Mouse (Mus musculus): ENCODE data around the gene Sde2. TPM values are rescaled to one million over a fixed set of nuclear protein-coding genes. Genes with fewer than 3 reads are reported as not detected.

Sde2 gene
- polyA plus RNA-seq (2016; fragmentation: Nextera tagmentation; extraction: Ambion mirVana), result 39.0 and 39.1 TPM in 2 replicates

DNA sequence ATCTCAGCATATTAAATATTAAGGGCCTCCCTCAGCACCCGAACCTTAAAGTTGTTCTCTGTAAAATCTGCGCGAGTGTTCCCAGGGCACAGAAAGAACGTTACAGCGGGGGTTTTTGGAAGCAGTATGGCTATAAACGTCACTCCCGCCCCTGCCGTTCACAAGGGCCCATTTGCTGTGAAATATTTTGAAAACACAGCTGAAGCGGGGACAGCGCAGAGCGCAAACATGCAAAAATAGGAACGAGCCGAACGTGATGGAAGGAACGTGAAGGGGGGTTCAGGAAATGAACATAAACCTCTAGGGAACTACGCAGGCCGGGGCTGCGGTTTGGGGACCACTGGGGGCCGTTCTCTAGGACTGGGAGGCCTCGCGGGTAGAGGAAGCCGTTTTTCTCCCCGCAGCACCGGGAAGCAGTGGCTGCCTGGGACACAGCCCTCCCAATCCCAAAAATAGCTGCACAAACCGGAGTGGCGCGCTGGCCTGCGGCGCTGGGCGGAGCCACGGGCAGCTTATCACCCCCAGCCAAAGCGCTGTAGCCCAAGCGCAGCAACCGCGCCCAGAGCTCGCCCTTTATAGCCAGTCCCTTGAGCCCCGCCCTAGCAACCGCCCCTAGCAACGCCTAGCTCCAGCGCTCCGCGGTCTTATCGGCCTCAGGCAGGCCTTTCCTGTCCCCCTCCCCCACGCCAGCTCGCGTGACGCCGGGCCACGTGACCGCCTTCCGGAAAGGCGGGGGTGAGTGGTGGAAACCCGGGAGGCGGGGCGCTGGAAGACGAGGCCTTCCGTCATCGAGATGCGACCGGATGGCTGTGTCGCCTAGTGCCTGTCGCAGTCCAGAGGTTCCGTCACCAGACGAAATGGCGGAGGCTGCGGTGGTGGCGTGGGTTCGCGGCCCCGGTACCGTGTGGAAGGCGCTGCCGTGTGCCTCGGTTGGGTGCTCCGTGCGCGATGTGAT, at the start of gene Sde2:
Sde2 (plus strand) TSS at position 812 of the 955 bp plus-strand sequence.
- H3K27me3 ChIP-seq, result no peaks in the 10 kb centered on the region
- H3K36me3 ChIP-seq (replicated peaks), result 0 out of 2 replicates have a peak, but pooled peaks cover 4% of the 10 kb centered on the region
- peak within 1 kb of the TSS; percentile 58 for H3K4me3 ChIP-seq (replicated peaks)
- peak within 1 kb of the TSS; percentile 98 for H3K27ac ChIP-seq
- under 1% methylated on average over 77 of the region's 77 CpGs for WGBS
- peak; percentile 99 for ATAC-seq (ENCODE audit: low FRiP score)
- H3K4me2 ChIP-seq, result peak within 1 kb of the TSS; percentile 78
- peak within 1 kb of the TSS; percentile 72 for H3K9ac ChIP-seq
- no peaks in the 10 kb centered on the region for H3K9me3 ChIP-seq
- H3K4me1 ChIP-seq, result peaks cover 45% of the 10 kb centered on the region

DNA sequence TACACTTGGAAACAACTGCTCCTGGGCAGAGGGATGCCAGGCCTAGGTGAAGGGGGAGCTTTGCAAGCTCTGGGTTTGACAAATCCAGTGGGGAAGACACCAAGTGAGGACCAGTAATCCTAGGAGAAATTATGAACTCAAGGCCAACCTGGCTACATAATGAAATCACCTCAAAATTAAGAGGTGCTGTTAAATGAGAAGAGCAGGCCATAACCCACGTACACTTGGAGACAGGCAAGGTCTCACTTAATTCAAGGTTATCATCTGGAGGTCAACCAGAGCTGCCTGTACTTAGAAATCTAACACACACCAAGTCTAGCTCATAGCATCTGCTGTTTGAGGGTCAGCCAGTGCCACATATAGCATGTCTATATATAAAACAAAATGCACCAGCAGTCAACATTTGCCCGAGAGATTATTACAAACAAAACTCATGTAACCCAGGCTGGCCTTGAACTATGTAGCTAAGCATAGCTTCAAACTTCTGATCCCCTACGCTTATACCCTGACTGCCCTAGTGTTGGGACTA, 49.4 kb upstream of the Sde2 start:
- Histone ChIP-seq H3K4me3 (replicated peaks) (no peak overlapping the region), H3K27me3 (0 out of 2 replicates have a peak, but pooled peaks cover 4% of the 10 kb centered on the region), H3K27ac (no peak overlapping the region), H3K9ac (no peak overlapping the region), H3K36me3 (replicated peaks) (peaks cover 62% of the 10 kb centered on the region), H3K4me2 (no peak overlapping the region), H3K4me1 (no peaks in the 10 kb centered on the region), H3K9me3 (no peaks in the 10 kb centered on the region)
- 0 out of 2 replicates have a peak, but pooled peaks have one; percentile 30 for ATAC-seq (ENCODE audit: low FRiP score)
- WGBS, result 89% methylated on average over 3 of the region's 3 CpGs

DNA sequence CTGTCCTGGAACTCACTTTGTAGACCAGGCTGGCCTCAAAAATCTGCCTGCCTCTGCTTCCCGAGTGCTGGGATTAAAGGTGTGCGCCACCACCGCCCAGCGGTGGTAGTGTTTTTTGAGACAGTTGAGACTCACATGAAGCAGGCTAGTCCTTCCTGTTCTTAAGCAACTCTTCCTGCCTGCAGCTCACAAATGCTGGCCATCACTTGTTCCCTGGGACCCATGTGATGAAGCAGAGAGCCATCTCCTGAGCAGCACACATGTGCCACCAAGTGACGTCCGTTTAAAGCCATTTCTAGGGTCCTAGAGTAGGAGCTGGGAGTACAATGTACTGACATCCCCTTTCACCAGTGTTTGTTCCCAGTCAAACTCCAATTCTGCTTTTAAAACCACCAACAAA, 47.0 kb upstream of the Sde2 start:
- H3K4me2 ChIP-seq, result no peak overlapping the region
- H3K4me3 ChIP-seq (replicated peaks), result no peak overlapping the region
- H3K27ac ChIP-seq, result no peak overlapping the region
- no peak for ATAC-seq (ENCODE audit: low FRiP score)
- H3K9ac ChIP-seq, result no peak overlapping the region
- H3K9me3 ChIP-seq, result no peaks in the 10 kb centered on the region
- 89% methylated on average over 6 of the region's 6 CpGs for WGBS
- peaks cover 83% of the 10 kb centered on the region for H3K36me3 ChIP-seq (replicated peaks)
- no peaks in the 10 kb centered on the region for H3K27me3 ChIP-seq
- H3K4me1 ChIP-seq, result peaks cover 14% of the 10 kb centered on the region

DNA sequence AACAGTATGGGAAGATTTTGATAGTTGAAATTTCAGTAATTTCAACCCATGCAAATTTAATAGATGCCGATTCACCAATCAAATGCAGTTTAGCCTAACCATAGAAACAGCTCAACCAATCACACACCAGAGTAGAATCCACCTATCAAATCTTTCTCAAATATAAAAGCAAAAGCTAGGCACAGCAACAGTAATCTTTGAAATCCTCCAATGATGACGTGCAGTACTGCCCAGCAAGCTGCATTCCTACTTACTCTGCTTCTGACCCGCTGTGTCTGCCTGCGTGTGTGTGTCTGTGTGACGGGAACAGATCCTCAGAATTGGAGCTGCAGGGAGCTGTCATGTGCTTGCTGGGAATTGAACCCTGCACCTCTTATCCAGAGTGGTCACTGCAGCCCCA, 42.1 kb upstream of the Sde2 start:
- 81% methylated on average over 5 of the region's 5 CpGs for WGBS
- H3K4me1 ChIP-seq, result peaks cover 33% of the 10 kb centered on the region
- H3K4me2 ChIP-seq, result no peak overlapping the region
- no peak overlapping the region for H3K27ac ChIP-seq
- no peak overlapping the region for H3K4me3 ChIP-seq (replicated peaks)
- no peaks in the 10 kb centered on the region for H3K27me3 ChIP-seq
- ATAC-seq (ENCODE audit: low FRiP score), result no peak
- peaks cover 67% of the 10 kb centered on the region for H3K36me3 ChIP-seq (replicated peaks)
- no peaks in the 10 kb centered on the region for H3K9me3 ChIP-seq
- H3K9ac ChIP-seq, result no peak overlapping the region

DNA sequence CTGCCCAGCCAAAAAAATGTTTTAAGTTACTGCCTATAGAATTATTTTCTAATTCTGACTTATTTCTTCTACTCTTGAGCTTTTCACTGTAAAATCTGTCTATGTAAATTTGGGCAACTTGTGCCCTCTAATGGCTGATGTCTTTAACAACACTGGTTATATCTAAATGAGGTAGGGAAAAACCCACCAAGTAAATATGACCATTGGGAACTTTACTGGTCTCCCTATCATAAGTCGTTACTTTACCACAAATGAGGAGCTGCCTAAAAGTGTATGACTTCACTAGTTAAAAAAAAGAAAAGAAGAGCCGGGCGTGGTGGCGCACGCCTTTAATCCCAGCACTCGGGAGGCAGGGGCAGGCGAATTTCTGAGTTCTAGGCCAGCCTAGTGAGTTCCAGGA, 40.0 kb upstream of the Sde2 start:
- H3K27me3 ChIP-seq, result no peaks in the 10 kb centered on the region
- H3K27ac ChIP-seq, result no peak overlapping the region
- no peak overlapping the region for H3K9ac ChIP-seq
- H3K4me2 ChIP-seq, result peak overlapping the region; percentile 49
- WGBS, result 80% methylated on average over 7 of the region's 7 CpGs
- no peaks in the 10 kb centered on the region for H3K9me3 ChIP-seq
- peaks cover 45% of the 10 kb centered on the region for H3K36me3 ChIP-seq (replicated peaks)
- H3K4me3 ChIP-seq (replicated peaks), result peak overlapping the region; percentile 91
- peaks cover 51% of the 10 kb centered on the region for H3K4me1 ChIP-seq
- ATAC-seq (ENCODE audit: low FRiP score), result no peak

DNA sequence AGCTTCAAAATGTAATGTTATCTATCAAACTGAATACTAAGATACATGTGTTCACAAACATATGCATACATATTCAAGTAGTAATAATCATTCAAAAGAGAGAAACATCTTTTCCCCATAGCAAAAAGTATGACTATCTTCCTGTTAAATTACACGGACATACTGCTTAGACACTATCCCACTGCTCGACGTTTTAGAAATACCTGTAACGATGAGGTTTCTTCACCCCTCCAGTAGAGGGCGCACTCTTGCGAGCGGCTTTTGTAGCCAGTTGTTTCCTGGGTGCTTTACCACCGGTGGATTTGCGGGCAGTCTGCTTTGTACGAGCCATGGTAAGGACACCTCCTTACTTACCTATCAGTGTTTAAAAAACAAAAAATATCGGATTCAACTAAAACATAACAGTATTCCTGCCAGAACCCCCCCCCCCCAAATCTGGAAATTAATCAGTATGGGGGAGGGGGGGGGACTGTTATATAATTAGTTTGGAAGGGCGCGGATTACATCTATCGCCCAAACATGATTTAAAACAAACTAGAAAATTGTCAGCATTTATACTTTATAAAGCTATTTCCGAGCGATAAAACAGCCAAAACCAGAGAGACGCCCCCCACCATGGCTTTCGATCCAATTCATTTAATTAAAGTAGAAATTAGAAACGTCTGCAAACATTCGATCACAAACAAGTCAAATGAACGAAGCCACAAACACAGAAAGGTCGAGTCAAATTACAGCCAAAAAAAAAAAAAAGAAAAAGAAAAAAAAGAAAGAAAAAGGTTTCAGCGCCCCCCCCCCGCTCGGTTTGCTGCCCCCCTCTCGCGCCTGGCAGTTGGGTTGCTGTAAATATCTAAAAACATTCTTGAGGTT, 39.1 kb upstream of the Sde2 start:
- peak overlapping the region; percentile 99 for H3K27ac ChIP-seq
- peak overlapping the region; percentile 91 for H3K4me3 ChIP-seq (replicated peaks)
- H3K9ac ChIP-seq, result peak overlapping the region; percentile 99
- no peaks in the 10 kb centered on the region for H3K9me3 ChIP-seq
- peak overlapping the region; percentile 49 for H3K4me2 ChIP-seq
- no peak for ATAC-seq (ENCODE audit: low FRiP score)
- H3K36me3 ChIP-seq (replicated peaks), result peaks cover 37% of the 10 kb centered on the region
- 6% methylated on average over 27 of the region's 27 CpGs for WGBS
- H3K27me3 ChIP-seq, result no peaks in the 10 kb centered on the region
- peaks cover 52% of the 10 kb centered on the region for H3K4me1 ChIP-seq

DNA sequence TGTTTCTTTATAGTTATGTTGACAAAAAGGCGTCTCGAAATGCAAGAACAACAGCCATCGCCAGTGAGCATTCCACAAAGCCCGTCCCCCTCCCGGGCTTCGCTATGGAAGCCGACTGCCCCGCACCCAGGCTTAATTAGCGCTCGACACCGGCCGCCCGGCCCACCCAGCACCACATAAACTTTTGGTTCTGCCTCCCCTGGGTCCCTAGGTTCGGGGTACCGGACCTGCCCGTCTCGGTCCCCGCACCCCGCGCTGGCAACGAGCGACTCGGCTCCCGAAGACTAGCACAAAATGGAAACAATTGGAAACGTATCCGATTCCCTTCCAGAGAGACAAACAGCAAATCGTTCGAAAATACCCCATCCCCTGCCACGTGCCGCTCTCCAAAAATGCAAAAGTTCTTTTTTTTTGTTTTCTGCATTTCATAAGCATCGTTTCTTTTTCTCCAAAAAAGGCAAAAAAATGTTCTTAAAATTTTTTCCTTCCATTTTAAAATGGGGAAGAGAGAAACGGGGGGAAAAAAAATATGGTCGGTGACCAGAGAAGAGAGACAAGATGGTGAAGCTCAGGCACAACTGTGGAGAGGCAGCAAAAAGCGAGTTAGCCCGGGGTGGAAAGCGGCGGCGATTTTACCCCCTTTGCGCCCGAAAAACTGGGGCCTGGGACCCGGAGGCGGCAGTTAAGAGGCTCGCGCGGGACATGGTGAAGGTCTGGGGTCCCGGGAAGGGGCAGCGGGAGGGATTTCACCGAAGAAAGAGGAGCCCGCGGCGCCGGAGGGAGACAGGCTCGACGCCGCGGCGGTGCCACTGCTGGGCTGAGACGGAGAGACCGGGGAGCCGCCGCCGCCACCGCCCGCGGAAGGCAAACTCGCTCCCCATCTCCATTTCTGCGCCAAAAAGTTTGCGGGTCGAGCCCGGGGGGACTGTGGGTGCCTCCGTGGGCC, 38.2 kb upstream of the Sde2 start:
- Histone ChIP-seq H3K4me3 (replicated peaks) (peak overlapping the region; percentile 91), H3K9ac (peak overlapping the region; percentile 99), H3K27ac (peak overlapping the region; percentile 99), H3K4me2 (peak overlapping the region; percentile 49), H3K9me3 (no peaks in the 10 kb centered on the region), H3K27me3 (no peaks in the 10 kb centered on the region), H3K4me1 (peaks cover 44% of the 10 kb centered on the region), H3K36me3 (replicated peaks) (peaks cover 28% of the 10 kb centered on the region)
- ATAC-seq (ENCODE audit: low FRiP score), result peak; percentile 45
- under 1% methylated on average over 64 of the region's 71 CpGs for WGBS

DNA sequence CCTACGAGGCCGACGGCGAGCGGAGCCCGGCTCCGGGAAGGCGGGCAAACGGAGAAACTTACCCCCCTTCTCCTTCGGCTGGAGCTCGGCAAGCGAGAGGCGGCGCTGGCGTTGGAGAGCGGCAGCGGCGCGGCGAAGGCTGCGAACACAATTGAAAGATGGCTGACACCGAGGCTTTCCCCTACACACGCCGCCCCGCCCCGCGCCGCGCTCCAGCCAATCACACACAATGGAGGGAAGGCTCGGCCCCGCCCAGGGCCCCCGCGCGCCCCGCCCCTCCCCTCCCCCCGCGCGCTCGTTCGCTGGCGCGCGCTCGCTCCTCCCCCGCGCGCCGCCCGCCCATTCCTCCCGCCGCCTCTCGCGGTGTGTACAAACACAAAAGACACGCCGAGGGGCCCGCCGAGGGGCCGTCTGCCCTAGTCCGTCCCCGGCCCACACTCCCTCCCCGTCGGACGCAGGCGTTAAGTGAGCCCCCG, 37.5 kb upstream of the Sde2 start:
- 1% methylated on average over 51 of the region's 65 CpGs for WGBS
- peak; percentile 95 for ATAC-seq (ENCODE audit: low FRiP score)
- no peaks in the 10 kb centered on the region for H3K27me3 ChIP-seq
- peak overlapping the region; percentile 99 for H3K9ac ChIP-seq
- peaks cover 39% of the 10 kb centered on the region for H3K4me1 ChIP-seq
- H3K9me3 ChIP-seq, result no peaks in the 10 kb centered on the region
- peak overlapping the region; percentile 91 for H3K4me3 ChIP-seq (replicated peaks)
- H3K36me3 ChIP-seq (replicated peaks), result peaks cover 22% of the 10 kb centered on the region
- H3K27ac ChIP-seq, result peak overlapping the region; percentile 99
- peak overlapping the region; percentile 72 for H3K4me2 ChIP-seq

DNA sequence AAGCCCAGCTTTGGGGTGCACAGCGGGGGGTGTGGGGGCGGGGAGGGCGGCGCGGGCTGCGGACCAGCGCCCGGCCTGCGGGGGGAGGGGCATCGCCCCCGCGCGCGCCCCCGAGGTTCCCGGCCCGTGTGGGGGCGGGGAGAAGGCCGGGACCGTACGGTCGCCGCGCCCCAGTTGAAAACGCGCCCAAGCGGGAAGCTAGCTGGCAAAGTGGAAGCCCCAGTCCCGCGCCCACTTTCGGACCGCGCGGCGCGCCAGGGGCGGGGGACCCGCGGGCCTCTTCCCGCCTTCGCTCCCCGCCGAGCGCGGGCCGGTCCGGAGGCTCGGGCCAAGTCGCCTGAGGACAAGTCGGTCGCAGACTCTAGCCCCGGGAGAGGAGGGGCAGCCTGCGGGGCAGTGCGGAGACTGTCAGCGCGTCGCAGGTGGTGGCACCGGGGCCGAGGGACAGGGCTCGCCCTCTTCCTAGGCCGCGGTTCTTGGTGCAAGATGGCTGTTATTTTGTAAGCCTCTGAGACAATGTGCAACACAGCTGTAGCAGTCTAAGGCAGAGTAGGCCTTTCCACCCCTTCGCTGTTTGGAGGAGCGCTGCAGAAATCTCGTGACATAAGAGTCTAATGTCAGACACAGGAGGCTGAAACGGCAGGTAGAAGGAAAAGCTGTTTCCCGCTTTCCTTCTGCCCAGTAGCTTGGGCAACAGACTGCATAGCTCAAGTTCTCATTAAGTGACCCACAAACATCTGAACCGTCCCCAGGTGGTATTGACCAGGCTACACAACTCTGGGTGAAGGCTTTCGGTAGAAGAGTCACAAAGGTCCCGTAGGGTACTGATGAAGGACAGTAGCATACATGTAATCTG, 36.8 kb upstream of the Sde2 start, which contains the start of gene H3f3a:
H3f3a (minus strand) TSS at position 59 of the 856 bp plus-strand sequence.
- peaks cover 17% of the 10 kb centered on the region for H3K36me3 ChIP-seq (replicated peaks)
- peak within 1 kb of the TSS; percentile 91 for H3K4me3 ChIP-seq (replicated peaks)
- no peaks in the 10 kb centered on the region for H3K9me3 ChIP-seq
- peak within 1 kb of the TSS; percentile 99 for H3K27ac ChIP-seq
- ATAC-seq (ENCODE audit: low FRiP score), result peak; percentile 82
- H3K27me3 ChIP-seq, result no peaks in the 10 kb centered on the region
- peak within 1 kb of the TSS; percentile 99 for H3K9ac ChIP-seq
- WGBS, result 2% methylated on average over 37 of the region's 69 CpGs
- H3K4me2 ChIP-seq, result peak within 1 kb of the TSS; percentile 72
- peaks cover 36% of the 10 kb centered on the region for H3K4me1 ChIP-seq

DNA sequence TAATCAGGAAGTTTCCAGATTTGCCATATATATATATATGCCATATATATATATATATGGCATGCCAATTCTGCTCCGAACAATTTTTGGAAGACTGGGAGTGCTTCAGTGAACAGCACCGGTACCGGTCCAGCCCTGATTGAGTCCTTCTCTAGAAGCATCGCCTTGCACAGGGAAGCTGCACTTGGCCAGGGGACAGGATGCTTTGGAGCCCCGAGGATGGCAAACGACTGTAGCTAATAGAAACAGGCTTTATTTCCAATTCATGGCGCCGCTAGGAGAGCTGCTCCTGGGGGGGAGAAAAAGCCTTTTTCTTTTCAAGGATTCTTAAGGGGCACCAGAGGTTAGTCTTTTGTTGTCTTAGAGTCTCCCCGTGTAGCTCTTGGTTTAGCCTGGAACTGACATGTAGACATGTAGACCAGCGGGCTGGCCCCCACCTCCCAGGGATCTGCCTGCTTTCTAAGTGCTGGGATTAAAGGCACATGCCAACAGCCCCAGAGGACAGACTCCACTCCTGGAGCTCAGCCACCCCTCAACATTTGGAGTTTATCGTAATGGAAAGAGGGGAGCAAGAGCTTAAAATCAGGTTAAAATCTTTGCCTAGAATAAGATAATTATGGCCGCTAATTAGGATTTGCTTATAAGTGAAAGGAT, 35.4 kb upstream of the Sde2 start:
- WGBS, result 32% methylated on average over 12 of the region's 12 CpGs
- no peaks in the 10 kb centered on the region for H3K27me3 ChIP-seq
- no peaks in the 10 kb centered on the region for H3K9me3 ChIP-seq
- H3K9ac ChIP-seq, result peak overlapping the region; percentile 51
- H3K4me3 ChIP-seq (replicated peaks), result 0 out of 2 replicates have a peak overlapping the region, but pooled peaks have one; percentile 1
- H3K27ac ChIP-seq, result peak overlapping the region; percentile 56
- peaks cover 3% of the 10 kb centered on the region for H3K36me3 ChIP-seq (replicated peaks)
- H3K4me1 ChIP-seq, result peaks cover 26% of the 10 kb centered on the region
- no peak for ATAC-seq (ENCODE audit: low FRiP score)
- peak overlapping the region; percentile 21 for H3K4me2 ChIP-seq
